Mouse (Mus musculus) midbrain, embryonic 13.5 days (tissue): Measurements from ENCODE around the gene Myrip. TPM values are rescaled to one million over a fixed set of nuclear protein-coding genes. Genes with fewer than 3 reads are reported as not detected.
"Not testable (repeated sequence)": the region's sequence is repeated elsewhere in the genome, so short reads cannot be mapped to it uniquely, and the experiment has no call there.

Experiments
- ATAC-seq: fragments of 200-750 bp; cut with Nextera tagmentation; 2 replicates; pipeline ENCODE4 v1.8.0; 2017; ENCODE audit warnings: mild to moderate bottlenecking, moderate TSS enrichment, moderate library complexity
- H3K27ac ChIP-seq: fragments of 300-500 bp; sonication (generic); 2 replicates; pipeline ENCODE4 v1.5.1; 2015; ENCODE audit warnings: inconsistent platforms, mild to moderate bottlenecking, moderate library complexity
- H3K27me3 ChIP-seq: fragments of 300-500 bp; sonication (generic); 2 replicates; pipeline ENCODE4 v1.6.1; 2015; ENCODE audit warnings: mild to moderate bottlenecking, inconsistent platforms
- H3K36me3 ChIP-seq: fragments of 300-500 bp; sonication (generic); 2 replicates; pipeline ENCODE4 v1.6.1; 2015; ENCODE audit warnings: mild to moderate bottlenecking, inconsistent platforms
- H3K4me1 ChIP-seq: fragments of 300-500 bp; sonication (generic); replicated peaks from 2 replicates; pipeline ENCODE4 v1.6.1; 2015; ENCODE audit warnings: inconsistent platforms
- H3K4me2 ChIP-seq: fragments of 300-500 bp; sonication (generic); replicated peaks from 2 replicates; pipeline ENCODE4 v1.6.1; 2015; ENCODE audit warnings: moderate library complexity, mild to moderate bottlenecking, inconsistent platforms
- H3K4me3 ChIP-seq: fragments of 300-500 bp; sonication (generic); replicated peaks from 2 replicates; pipeline ENCODE4 v1.5.1; 2015; ENCODE audit warnings: mild to moderate bottlenecking, inconsistent platforms
- H3K9ac ChIP-seq: fragments of 300-500 bp; sonication (generic); replicated peaks from 2 replicates; pipeline ENCODE4 v1.6.1; 2015; ENCODE audit warnings: mild to moderate bottlenecking, inconsistent platforms
- H3K9me3 ChIP-seq: fragments of 300-500 bp; sonication (generic); 2 replicates; pipeline ENCODE4 v1.6.1; 2016; ENCODE audit warnings: mild to moderate bottlenecking, inconsistent platforms
- WGBS: fragments of 180-500 bp; shearing (Covaris S2); methylation state at CpG from one replicate; pipeline ENCODE4 v1.1.7; 2015; 5-methylcytosine and 5-hydroxymethylcytosine counted together
- polyA plus RNA-seq: library from polyadenylated mRNA; unstranded; fragments of >200 nt; fragmentation: Nextera tagmentation; extraction: Ambion mirVana; gene quantifications from 2 replicates; pipeline ENCODE4 v1.2.1, GENCODE M21; 2015

The Myrip gene
- polyA plus RNA-seq, 1 experiment from 2014 or later: 2.5 TPM

GRCm38 (mm10) chr9:120299429-120299828 lies 1.9 kb upstream of the Myrip start:
- no peak overlapping the region for H3K4me2 ChIP-seq
- 71% methylated on average over 2 of the region's 2 CpGs for WGBS
- H3K36me3 ChIP-seq: no peaks in the 10 kb centered on the region
- H3K4me3 ChIP-seq: no peak overlapping the region
- H3K9ac ChIP-seq: no peak overlapping the region
- H3K4me1 ChIP-seq: peaks cover 19% of the 10 kb centered on the region
- H3K9me3 ChIP-seq: peaks cover 5% of the 10 kb centered on the region; the same call in 1 of the 2 replicates
- peaks cover 28% of the 10 kb centered on the region for H3K27me3 ChIP-seq
- H3K27ac ChIP-seq: no peak overlapping the region
- ATAC-seq: no peak

DNA sequence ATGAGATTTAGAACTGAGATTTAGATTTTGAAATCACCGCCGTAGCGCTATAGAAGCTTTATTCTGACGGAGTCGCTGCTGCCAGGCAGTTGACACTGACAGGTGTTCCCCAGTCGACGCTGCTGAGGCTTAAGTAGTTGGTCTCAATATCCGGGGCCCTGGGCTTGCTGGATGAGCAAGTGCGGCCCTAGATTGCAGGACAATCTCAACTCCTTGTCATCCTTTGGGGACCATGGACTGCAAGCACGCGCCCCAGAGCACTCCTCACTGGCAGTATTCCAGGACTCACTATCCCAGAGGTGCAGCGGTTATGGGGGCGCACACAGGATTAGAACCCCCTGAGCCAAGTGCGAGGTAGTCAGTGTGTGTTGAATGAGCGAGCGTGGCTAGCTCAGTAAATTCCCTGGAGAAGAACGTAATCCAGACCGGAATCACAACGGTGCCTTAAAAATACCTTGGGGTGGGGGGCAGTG lies 1.7 kb downstream of the Myrip start:
- H3K9ac ChIP-seq: peak overlapping the region; percentile 69
- peak overlapping the region; percentile 89 for H3K4me2 ChIP-seq
- H3K4me1 ChIP-seq: peaks cover 23% of the 10 kb centered on the region
- 5% methylated on average over 19 of the region's 19 CpGs for WGBS
- no peaks in the 10 kb centered on the region for H3K36me3 ChIP-seq
- peaks cover 63% of the 10 kb centered on the region for H3K27me3 ChIP-seq
- H3K4me3 ChIP-seq: peak overlapping the region; percentile 56
- peak overlapping the region; percentile 62 for H3K27ac ChIP-seq
- ATAC-seq: peak; percentile 32; the same call in 1 of the 2 replicates
- H3K9me3 ChIP-seq: peaks cover 5% of the 10 kb centered on the region; the same call in 1 of the 2 replicates

- Histone ChIP-seq H3K4me1 (peaks cover 23% of the 10 kb centered on the region), H3K9me3 (peaks cover 5% of the 10 kb centered on the region; the same call in 1 of the 2 replicates), H3K27ac (peak overlapping the region; percentile 62), H3K9ac (peak overlapping the region; percentile 69), H3K36me3 (no peaks in the 10 kb centered on the region), H3K4me3 (peak overlapping the region; percentile 56), H3K4me2 (peak overlapping the region; percentile 89), H3K27me3 (peaks cover 66% of the 10 kb centered on the region)
- 1% methylated on average over 78 of the region's 103 CpGs for WGBS
- ATAC-seq: peak; percentile 91
Measured at GRCm38 (mm10) chr9:120303453-120304299, 2.4 kb downstream of the Myrip start.

DNA sequence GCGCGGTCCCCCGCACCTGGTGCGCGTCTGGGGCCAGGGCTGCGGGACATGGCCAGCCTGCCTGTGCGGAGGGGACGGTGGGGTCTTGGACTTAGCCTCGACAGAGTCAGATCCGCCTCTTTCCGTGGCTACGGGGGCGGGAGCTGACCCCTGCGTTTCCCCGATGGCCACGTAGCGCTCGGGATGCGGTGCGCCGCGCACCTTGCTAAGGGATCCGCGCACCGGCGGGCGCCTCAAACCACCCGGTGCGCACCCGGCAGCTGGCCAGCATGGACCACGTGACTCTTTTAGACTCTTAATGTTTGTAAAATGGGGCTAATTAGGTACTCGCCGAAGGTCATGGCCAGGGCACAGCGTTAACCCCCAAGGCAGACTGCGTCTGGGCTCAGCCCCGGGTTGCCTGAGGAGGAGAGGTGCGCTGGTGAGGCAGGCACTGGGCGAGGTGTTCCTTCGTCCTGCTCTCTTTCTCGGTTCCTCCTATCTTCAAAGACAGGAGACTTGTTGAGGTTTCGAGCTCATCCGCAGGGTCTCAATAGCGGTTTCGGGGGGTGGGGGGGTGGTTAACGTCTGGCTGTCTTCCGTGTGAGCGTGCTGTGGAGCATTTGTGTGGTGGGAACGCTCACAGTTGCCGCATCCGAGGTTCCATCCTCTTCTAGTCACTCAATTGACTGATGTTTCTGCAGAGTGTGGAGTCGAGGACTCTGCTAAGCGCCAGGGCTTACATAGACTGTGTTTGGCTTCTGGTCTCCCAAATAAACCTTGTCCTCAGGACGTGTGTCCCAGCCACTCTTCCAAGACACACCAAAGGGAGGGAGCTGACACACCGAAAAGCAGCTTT lies 3.2 kb downstream of the Myrip start:
- peak; percentile 43 for ATAC-seq
- Histone ChIP-seq H3K4me2 (peak overlapping the region; percentile 89), H3K4me1 (peaks cover 23% of the 10 kb centered on the region), H3K36me3 (no peaks in the 10 kb centered on the region), H3K27ac (no peak overlapping the region), H3K9me3 (peaks cover 5% of the 10 kb centered on the region; the same call in 1 of the 2 replicates), H3K4me3 (peak overlapping the region; percentile 56), H3K9ac (peak overlapping the region; percentile 69), H3K27me3 (peaks cover 66% of the 10 kb centered on the region)
- 3% methylated on average over 54 of the region's 54 CpGs for WGBS

GRCm38 (mm10) chr9:120315171-120315570 lies 13.9 kb downstream of the Myrip start:
- no peak overlapping the region for H3K4me2 ChIP-seq
- ATAC-seq: no peak
- no peak overlapping the region for H3K4me3 ChIP-seq
- WGBS: 69% methylated on average over 3 of the region's 3 CpGs
- H3K9me3 ChIP-seq: no peaks in the 10 kb centered on the region
- no peaks in the 10 kb centered on the region for H3K36me3 ChIP-seq
- no peaks in the 10 kb centered on the region for H3K4me1 ChIP-seq
- no peak overlapping the region for H3K9ac ChIP-seq
- H3K27ac ChIP-seq: no peak overlapping the region
- no peaks in the 10 kb centered on the region for H3K27me3 ChIP-seq

- Histone ChIP-seq H3K36me3 (no peaks in the 10 kb centered on the region), H3K9ac (no peak overlapping the region), H3K4me3 (no peak overlapping the region), H3K4me2 (no peak overlapping the region), H3K4me1 (no peaks in the 10 kb centered on the region), H3K9me3 (no peaks in the 10 kb centered on the region), H3K27me3 (no peaks in the 10 kb centered on the region), H3K27ac (no peak overlapping the region)
- no peak for ATAC-seq
- WGBS: 84% methylated on average over 9 of the region's 9 CpGs
Measured at GRCm38 (mm10) chr9:120319099-120319498, 17.8 kb downstream of the Myrip start.

DNA sequence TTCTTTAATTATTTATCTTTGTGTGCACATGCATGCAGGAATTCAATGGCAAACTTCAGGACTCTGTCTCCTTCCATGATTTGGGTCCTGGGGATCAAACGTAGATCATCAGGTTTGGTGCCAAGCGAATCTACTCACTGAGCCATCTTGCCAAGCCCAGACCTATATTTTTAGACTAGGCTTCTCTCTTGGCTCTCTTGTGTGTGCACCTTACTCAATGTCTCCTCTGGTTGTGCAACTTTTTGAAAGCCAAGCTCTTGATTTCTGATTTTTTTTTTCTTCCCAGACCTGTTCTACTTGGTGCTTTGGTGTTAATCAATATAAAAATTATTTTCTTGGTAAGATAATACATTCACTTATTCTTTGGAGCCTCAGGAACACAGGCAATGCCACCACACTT lies 19.3 kb downstream of the Myrip start:
- no peak for ATAC-seq
- no peaks in the 10 kb centered on the region for H3K4me1 ChIP-seq
- no peaks in the 10 kb centered on the region for H3K27me3 ChIP-seq
- H3K36me3 ChIP-seq: no peaks in the 10 kb centered on the region
- H3K9me3 ChIP-seq: no peaks in the 10 kb centered on the region
- H3K27ac ChIP-seq: no peak overlapping the region
- no peak overlapping the region for H3K4me3 ChIP-seq
- H3K9ac ChIP-seq: no peak overlapping the region
- 92% methylated on average over 2 of the region's 2 CpGs for WGBS
- H3K4me2 ChIP-seq: no peak overlapping the region

DNA sequence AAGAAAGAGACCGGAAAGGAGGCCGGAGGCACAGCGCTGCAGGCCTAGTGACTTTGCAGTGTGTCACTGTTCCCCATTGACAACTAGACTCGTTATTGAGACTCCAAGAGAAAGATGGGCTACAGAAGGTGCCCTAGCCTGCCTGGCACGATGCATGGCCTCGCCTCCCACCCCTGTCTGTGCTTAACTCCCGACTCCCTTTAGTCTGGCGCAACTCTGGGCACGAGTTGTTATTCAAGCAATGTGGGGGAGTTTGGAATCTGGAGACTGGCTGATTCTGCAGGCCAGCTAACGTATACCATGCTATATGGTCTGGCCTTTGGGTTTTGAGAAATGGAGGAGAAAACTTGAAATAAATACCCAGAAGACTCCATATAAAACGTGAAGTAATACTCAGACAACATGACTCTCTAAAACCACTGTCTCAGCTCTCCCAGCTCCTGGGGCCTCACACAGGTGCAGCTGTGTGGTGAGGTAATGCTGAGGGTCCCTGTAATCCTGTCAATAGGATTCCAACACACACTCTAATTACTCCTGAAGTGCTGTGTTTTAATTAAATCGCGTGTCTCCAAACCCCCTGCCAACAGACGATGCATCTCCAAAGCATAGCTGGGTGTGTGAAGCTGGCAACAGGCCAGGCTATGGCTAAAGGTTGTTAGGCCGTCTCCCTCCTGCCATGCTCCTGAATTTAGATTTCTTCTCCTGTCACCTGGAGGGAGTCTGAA lies 21.6 kb downstream of the Myrip start:
- Histone ChIP-seq H3K4me3 (no peak overlapping the region), H3K4me1 (no peaks in the 10 kb centered on the region), H3K27ac (no peak overlapping the region), H3K9me3 (peaks cover 5% of the 10 kb centered on the region; the same call in 1 of the 2 replicates), H3K9ac (no peak overlapping the region), H3K36me3 (no peaks in the 10 kb centered on the region), H3K4me2 (no peak overlapping the region), H3K27me3 (no peaks in the 10 kb centered on the region)
- 0 out of 2 replicates have a peak, but pooled peaks have one; percentile 48 for ATAC-seq
- 76% methylated on average over 15 of the region's 15 CpGs for WGBS

GRCm38 (mm10) chr9:120331048-120331447 lies 29.7 kb downstream of the Myrip start:
- not testable (repeated sequence) for H3K9me3 ChIP-seq, ATAC-seq, H3K27ac ChIP-seq, H3K36me3 ChIP-seq, H3K4me3 ChIP-seq, H3K4me2 ChIP-seq, H3K4me1 ChIP-seq, H3K27me3 ChIP-seq, H3K9ac ChIP-seq
- 96% methylated on average over 3 of the region's 3 CpGs for WGBS

DNA sequence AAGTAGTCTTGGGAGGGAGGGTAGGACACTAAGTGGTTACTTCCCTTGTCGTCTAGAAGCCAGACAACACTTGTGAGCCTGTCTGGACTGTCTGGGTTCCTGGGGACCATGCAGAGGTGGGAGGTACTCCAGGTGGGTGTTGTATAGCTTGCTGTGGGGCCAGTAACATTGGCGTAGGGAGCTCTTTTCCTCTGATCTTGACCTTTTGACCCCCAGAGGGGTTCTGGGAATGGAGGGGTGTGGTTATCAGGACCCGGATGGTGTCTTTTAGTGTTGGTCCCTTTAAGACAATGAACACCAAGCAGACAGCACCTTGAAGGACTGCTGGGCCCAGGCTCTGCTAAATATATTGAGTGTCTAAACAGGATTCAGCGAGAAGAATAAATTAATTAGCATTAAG lies 36.9 kb downstream of the Myrip start:
- Histone ChIP-seq H3K4me2 (no peak overlapping the region), H3K36me3 (no peaks in the 10 kb centered on the region), H3K4me1 (peaks cover 3% of the 10 kb centered on the region), H3K27ac (no peak overlapping the region), H3K9ac (no peak overlapping the region), H3K4me3 (no peak overlapping the region), H3K27me3 (no peaks in the 10 kb centered on the region), H3K9me3 (no peaks in the 10 kb centered on the region)
- WGBS: 51% methylated on average over 4 of the region's 4 CpGs
- no peak for ATAC-seq

DNA sequence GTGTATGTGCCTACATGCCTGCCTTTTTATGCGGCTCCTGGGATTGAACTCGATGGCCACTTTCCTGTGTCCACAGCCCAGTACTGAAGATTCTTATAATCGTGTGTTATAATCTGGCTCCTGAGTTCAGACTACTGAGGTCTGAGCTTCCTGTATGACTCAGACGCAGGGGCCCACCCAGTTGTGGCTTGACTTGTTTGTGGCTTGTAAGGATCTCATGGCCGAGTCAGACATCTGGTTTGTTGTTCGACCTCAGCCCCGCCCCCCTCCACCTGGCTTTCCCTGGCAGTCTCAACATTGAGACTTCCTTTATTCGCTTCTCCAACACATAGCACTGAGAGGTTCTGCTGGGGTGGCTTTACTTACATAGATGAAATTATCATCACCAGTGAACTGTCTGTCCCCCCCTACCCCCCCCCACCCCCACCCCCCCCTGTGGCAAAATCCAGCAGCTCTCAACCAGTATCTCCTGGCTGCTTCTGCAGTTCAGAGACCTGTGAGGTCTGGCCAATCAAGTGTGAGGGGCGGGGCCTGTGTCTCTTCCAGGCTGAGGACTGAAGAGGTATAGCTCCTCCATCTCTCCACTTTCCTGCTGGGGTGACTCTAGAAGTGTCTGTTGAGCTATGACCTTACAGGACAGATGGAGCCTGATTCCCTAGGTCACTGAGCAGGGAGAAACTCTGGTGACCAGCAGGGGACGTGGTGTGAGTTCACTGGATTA lies 38.8 kb downstream of the Myrip start:
- Histone ChIP-seq H3K9me3 (no peaks in the 10 kb centered on the region), H3K27me3 (no peaks in the 10 kb centered on the region), H3K9ac (no peak overlapping the region), H3K36me3 (no peaks in the 10 kb centered on the region), H3K4me3 (no peak overlapping the region), H3K4me2 (no peak overlapping the region), H3K27ac (no peak overlapping the region), H3K4me1 (peaks cover 14% of the 10 kb centered on the region)
- WGBS: 82% methylated on average over 10 of the region's 10 CpGs
- ATAC-seq: no peak
